Mouse (Mus musculus): Measurements from ENCODE around the gene Klhl8. TPM values are rescaled to one million over a fixed set of nuclear protein-coding genes. Genes with fewer than 3 reads are reported as not detected.
A peak's percentile ranks its signal among the peaks of the same experiment; 100 is the strongest.

Klhl8 gene
- polyA plus RNA-seq, 1 experiment from 2014 or later, result 11.7 TPM

GRCm38 (mm10) chr5:103928196-103928550 is 17.1 kb upstream of the Klhl8 start:
- 0 out of 2 replicates have a peak, but pooled peaks cover 3% of the 10 kb centered on the region for H3K9me3 ChIP-seq (replicated peaks)
- no peaks in the 10 kb centered on the region for H3K36me3 ChIP-seq
- H3K4me3 ChIP-seq (replicated peaks), result peak overlapping the region; percentile 36
- no peaks in the 10 kb centered on the region for H3K27me3 ChIP-seq
- H3K27ac ChIP-seq, result 0 out of 2 replicates have a peak overlapping the region, but pooled peaks have one; percentile 37
- 62% methylated on average over 7 of the region's 7 CpGs for WGBS
- H3K9ac ChIP-seq, result no peak overlapping the region
- peaks cover 13% of the 10 kb centered on the region; the same call in 1 of the 2 replicates for H3K4me1 ChIP-seq
- no peak for ATAC-seq (replicated peaks; ENCODE audit: low FRiP score)
- H3K4me2 ChIP-seq, result peak overlapping the region; percentile 63

- Histone ChIP-seq H3K4me3 (replicated peaks) (peak overlapping the region; percentile 36), H3K9me3 (replicated peaks) (no peaks in the 10 kb centered on the region), H3K4me2 (peak overlapping the region; percentile 63), H3K9ac (peak overlapping the region; percentile 52; the same call in 1 of the 2 replicates), H3K27me3 (no peaks in the 10 kb centered on the region), H3K36me3 (no peaks in the 10 kb centered on the region), H3K4me1 (peaks cover 13% of the 10 kb centered on the region; the same call in 1 of the 2 replicates), H3K27ac (peak overlapping the region; percentile 42)
- WGBS, result 15% methylated on average over 27 of the region's 27 CpGs
- ATAC-seq (replicated peaks; ENCODE audit: low FRiP score), result peak; percentile 73
Measured at GRCm38 (mm10) chr5:103927429-103928195, 16.6 kb upstream of the Klhl8 start.

GRCm38 (mm10) chr5:103926398-103926797 is 15.3 kb upstream of the Klhl8 start:
- 76% methylated on average over 12 of the region's 12 CpGs for WGBS
- Histone ChIP-seq H3K27me3 (no peaks in the 10 kb centered on the region), H3K9ac (no peak overlapping the region), H3K27ac (no peak overlapping the region), H3K4me2 (no peak overlapping the region), H3K4me3 (replicated peaks) (no peak overlapping the region), H3K9me3 (replicated peaks) (no peaks in the 10 kb centered on the region), H3K36me3 (no peaks in the 10 kb centered on the region), H3K4me1 (peaks cover 13% of the 10 kb centered on the region; the same call in 1 of the 2 replicates)
- ATAC-seq (replicated peaks; ENCODE audit: low FRiP score), result no peak

GRCm38 (mm10) chr5:103923755-103924154 is 12.7 kb upstream of the Klhl8 start:
- Histone ChIP-seq H3K4me3 (replicated peaks) (no peak overlapping the region), H3K27ac (no peak overlapping the region), H3K4me2 (no peak overlapping the region), H3K9me3 (replicated peaks) (no peaks in the 10 kb centered on the region), H3K9ac (no peak overlapping the region), H3K36me3 (no peaks in the 10 kb centered on the region), H3K4me1 (peaks cover 13% of the 10 kb centered on the region; the same call in 1 of the 2 replicates), H3K27me3 (no peaks in the 10 kb centered on the region)
- WGBS, result 79% methylated on average over 2 of the region's 2 CpGs
- ATAC-seq (replicated peaks; ENCODE audit: low FRiP score), result no peak

- H3K27ac ChIP-seq, result no peak overlapping the region
- H3K4me1 ChIP-seq, result peaks cover 6% of the 10 kb centered on the region; the same call in 1 of the 2 replicates
- 76% methylated on average over 6 of the region's 6 CpGs for WGBS
- no peaks in the 10 kb centered on the region for H3K27me3 ChIP-seq
- no peaks in the 10 kb centered on the region for H3K36me3 ChIP-seq
- no peak for ATAC-seq (replicated peaks; ENCODE audit: low FRiP score)
- H3K4me2 ChIP-seq, result no peak overlapping the region
- H3K4me3 ChIP-seq (replicated peaks), result no peak overlapping the region
- H3K9me3 ChIP-seq (replicated peaks), result no peaks in the 10 kb centered on the region
- no peak overlapping the region for H3K9ac ChIP-seq
Measured at GRCm38 (mm10) chr5:103923101-103923500, 12.0 kb upstream of the Klhl8 start.

- Histone ChIP-seq H3K4me3 (replicated peaks) (no peak overlapping the region), H3K9me3 (replicated peaks) (no peaks in the 10 kb centered on the region), H3K9ac (no peak overlapping the region), H3K27ac (no peak overlapping the region), H3K27me3 (no peaks in the 10 kb centered on the region), H3K36me3 (no peaks in the 10 kb centered on the region), H3K4me1 (no peaks in the 10 kb centered on the region), H3K4me2 (no peak overlapping the region)
- WGBS, result 66% methylated on average over 5 of the region's 5 CpGs
- no peak for ATAC-seq (replicated peaks; ENCODE audit: low FRiP score)
Measured at GRCm38 (mm10) chr5:103922436-103922835, 11.4 kb upstream of the Klhl8 start.

GRCm38 (mm10) chr5:103919497-103919896 is 8.4 kb upstream of the Klhl8 start:
- WGBS, result 80% methylated on average over 4 of the region's 4 CpGs

GRCm38 (mm10) chr5:103918233-103918632 is 7.2 kb upstream of the Klhl8 start:
- no peaks in the 10 kb centered on the region for H3K4me1 ChIP-seq
- no peaks in the 10 kb centered on the region for H3K36me3 ChIP-seq
- H3K27ac ChIP-seq, result no peak overlapping the region
- no peak overlapping the region for H3K9ac ChIP-seq
- no peak overlapping the region for H3K4me2 ChIP-seq
- H3K4me3 ChIP-seq (replicated peaks), result no peak overlapping the region
- WGBS, result 63% methylated on average over 3 of the region's 3 CpGs
- H3K9me3 ChIP-seq (replicated peaks), result no peaks in the 10 kb centered on the region
- ATAC-seq (replicated peaks; ENCODE audit: low FRiP score), result no peak
- no peaks in the 10 kb centered on the region for H3K27me3 ChIP-seq

More at GRCm38 (mm10) chr5:103919497-103919896, 8.4 kb upstream of the Klhl8 start:
- Histone ChIP-seq H3K27me3 (no peaks in the 10 kb centered on the region), H3K9me3 (replicated peaks) (no peaks in the 10 kb centered on the region), H3K4me3 (replicated peaks) (no peak overlapping the region), H3K27ac (no peak overlapping the region), H3K4me1 (no peaks in the 10 kb centered on the region), H3K4me2 (no peak overlapping the region), H3K36me3 (no peaks in the 10 kb centered on the region), H3K9ac (no peak overlapping the region)
- no peak for ATAC-seq (replicated peaks; ENCODE audit: low FRiP score)

- Histone ChIP-seq H3K27ac (no peak overlapping the region), H3K4me2 (no peak overlapping the region), H3K4me3 (replicated peaks) (no peak overlapping the region), H3K9me3 (replicated peaks) (no peaks in the 10 kb centered on the region), H3K27me3 (no peaks in the 10 kb centered on the region), H3K4me1 (no peaks in the 10 kb centered on the region), H3K36me3 (no peaks in the 10 kb centered on the region), H3K9ac (no peak overlapping the region)
- WGBS, result 56% methylated on average over 8 of the region's 8 CpGs
- no peak for ATAC-seq (replicated peaks; ENCODE audit: low FRiP score)
Measured at GRCm38 (mm10) chr5:103917357-103917895, 6.4 kb upstream of the Klhl8 start.

GRCm38 (mm10) chr5:103916595-103917356 is 5.7 kb upstream of the Klhl8 start:
- H3K27ac ChIP-seq, result no peak overlapping the region
- no peak for ATAC-seq (replicated peaks; ENCODE audit: low FRiP score)
- H3K4me2 ChIP-seq, result no peak overlapping the region
- H3K9me3 ChIP-seq (replicated peaks), result no peaks in the 10 kb centered on the region
- no peak overlapping the region for H3K9ac ChIP-seq
- no peaks in the 10 kb centered on the region for H3K27me3 ChIP-seq
- 65% methylated on average over 12 of the region's 12 CpGs for WGBS
- no peak overlapping the region for H3K4me3 ChIP-seq (replicated peaks)
- H3K36me3 ChIP-seq, result no peaks in the 10 kb centered on the region
- H3K4me1 ChIP-seq, result no peaks in the 10 kb centered on the region

- Histone ChIP-seq H3K4me2 (no peak overlapping the region), H3K9me3 (replicated peaks) (no peaks in the 10 kb centered on the region), H3K4me1 (peaks cover 7% of the 10 kb centered on the region), H3K9ac (no peak overlapping the region), H3K36me3 (no peaks in the 10 kb centered on the region), H3K27me3 (no peaks in the 10 kb centered on the region), H3K4me3 (replicated peaks) (no peak overlapping the region), H3K27ac (no peak overlapping the region)
- no peak for ATAC-seq (replicated peaks; ENCODE audit: low FRiP score)
- WGBS, result 69% methylated on average over 11 of the region's 11 CpGs
Measured at GRCm38 (mm10) chr5:103914335-103915226, 3.5 kb upstream of the Klhl8 start.
